8 mouse cellular contexts compared by ENCODE assay signal in the genomic region with DNA sequence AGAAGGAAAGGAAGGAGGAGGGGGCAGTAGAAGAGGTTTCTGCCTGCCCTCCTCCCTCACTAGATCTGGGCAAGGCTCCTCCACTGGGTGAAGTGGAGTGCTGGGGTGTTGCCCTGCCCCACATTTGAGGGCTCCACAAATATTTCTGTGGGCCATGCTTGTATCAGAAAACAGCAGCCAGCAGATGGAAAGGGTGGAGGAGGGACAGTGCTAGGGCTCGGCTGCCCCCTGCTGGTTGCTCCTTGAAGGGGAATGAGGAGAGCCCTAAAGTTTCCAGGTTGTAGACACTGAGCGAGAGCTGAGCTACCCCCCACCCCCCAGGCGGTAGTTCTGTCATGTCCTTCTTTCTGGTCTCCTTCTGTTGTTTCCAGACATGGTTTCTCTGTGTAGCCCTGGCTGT. TPM values are rescaled to one million over a fixed set of nuclear protein-coding genes. Genes with fewer than 3 reads are reported as not detected.
DNase-seq lines count a peak whose midpoint lies in the region; ATAC-seq and TF ChIP-seq lines count a peak whose summit lies in the region.

No protein-coding gene starts in this region.

- peak; percentile 5; the same call in 1 of the 2 replicates for ATAC-seq in kidney, embryonic 16.5 days (ENCODE audit: low FRiP score, low TSS enrichment)
- peak; percentile 40; the same call in 1 of the 2 replicates for ATAC-seq in liver, embryonic 16.5 days (ENCODE audit: low read depth)
- peak; percentile 10; the same call in 1 of the 2 replicates for ATAC-seq in neural tube, embryonic 13.5 days (ENCODE audit: low read depth)

- peak; percentile 76; the same call in 1 of the 2 replicates for TF ChIP-seq CTCF in thymus, adult 2 months (IDR thresholded peaks at IDR 0.05; ENCODE audit: borderline replicate concordance, control insufficient read depth, extremely low read depth, insufficient read depth, low read length, poor library complexity)

- peak; percentile 58 for DNase-seq in CD4-positive helper T cell, adult 2 months (ENCODE audit: low read depth, low spot score)
- peak; percentile 80 for DNase-seq in ZHBTc4 (ENCODE audit: low read depth, low spot score)
- peak; percentile 78 for DNase-seq in embryo, embryonic 10 days (ENCODE audit: low spot score)
- peak; percentile 21 to 47 for DNase-seq in heart, adult 9 months (ENCODE audit: low spot score in 2 of 2)
- peak; percentile 69 for DNase-seq in thymus, adult 2 months

- H3K4me1 ChIP-seq in kidney, embryonic 16.5 days (ENCODE audit: insufficient read depth, low read length): peaks cover 14% of the 10 kb centered on the region
- H3K4me1 ChIP-seq in liver, embryonic 16.5 days (ENCODE audit: control insufficient read depth, low read depth, low read length): peaks cover 6% of the 10 kb centered on the region
- H3K4me1 ChIP-seq in neural tube, embryonic 13.5 days (replicated peaks): peaks cover 18% of the 10 kb centered on the region
- peaks cover 30% of the 10 kb centered on the region for H3K4me1 ChIP-seq in thymus, adult 2 months (replicated peaks; ENCODE audit: control insufficient read depth, insufficient read depth, low read length)

- no peaks in the 10 kb centered on the region for H3K9me3 ChIP-seq in kidney, embryonic 16.5 days (ENCODE audit: low read length)
- no peaks in the 10 kb centered on the region for H3K9me3 ChIP-seq in liver, embryonic 16.5 days (replicated peaks; ENCODE audit: control insufficient read depth, low read length)
- no peaks in the 10 kb centered on the region for H3K9me3 ChIP-seq in neural tube, embryonic 13.5 days

- TF ChIP-seq POLR2A in thymus, adult 2 months (IDR thresholded peaks at IDR 0.05; ENCODE audit: control insufficient read depth, extremely low read depth, insufficient read depth, low read length, poor library complexity): no peak

- H3K27ac ChIP-seq in kidney, embryonic 16.5 days (ENCODE audit: low read length): peak overlapping the region; percentile 75; the same call in 1 of the 2 replicates
- H3K27ac ChIP-seq in liver, embryonic 16.5 days (ENCODE audit: low read length): no peak overlapping the region
- H3K27ac ChIP-seq in neural tube, embryonic 13.5 days (replicated peaks): no peak overlapping the region
- no peak overlapping the region for H3K27ac ChIP-seq in thymus, adult 2 months (ENCODE audit: control insufficient read depth, insufficient read depth, low read length)

- 25% methylated on average over 3 of the region's 3 CpGs for WGBS in kidney, embryonic 16.5 days
- 13% methylated on average over 3 of the region's 3 CpGs for WGBS in liver, embryonic 16.5 days (ENCODE audit: insufficient replicate concordance)
- WGBS in neural tube, embryonic 13.5 days: 25% methylated on average over 3 of the region's 3 CpGs
- 14% methylated on average over 3 of the region's 3 CpGs for WGBS in thymus, adult 2 months

- no peaks in the 10 kb centered on the region for H3K27me3 ChIP-seq in kidney, embryonic 16.5 days (ENCODE audit: insufficient read depth, low read length)
- no peaks in the 10 kb centered on the region; the same call in none of the 2 replicates for H3K27me3 ChIP-seq in liver, embryonic 16.5 days (ENCODE audit: control insufficient read depth, insufficient read depth, low read depth, low read length)
- no peaks in the 10 kb centered on the region for H3K27me3 ChIP-seq in neural tube, embryonic 13.5 days
- H3K27me3 ChIP-seq in thymus, adult 2 months (ENCODE audit: control insufficient read depth, insufficient read depth, low read length): no peaks in the 10 kb centered on the region

- H3K9ac ChIP-seq in kidney, embryonic 16.5 days (replicated peaks; ENCODE audit: low read length): no peak overlapping the region
- H3K9ac ChIP-seq in liver, embryonic 16.5 days (ENCODE audit: low read depth, low read length): no peak overlapping the region
- 0 out of 2 replicates have a peak overlapping the region, but pooled peaks have one; percentile 38 for H3K9ac ChIP-seq in neural tube, embryonic 13.5 days

- H3K4me3 ChIP-seq in kidney, embryonic 16.5 days (ENCODE audit: low read length): no peak overlapping the region
- no peak overlapping the region for H3K4me3 ChIP-seq in liver, embryonic 16.5 days (ENCODE audit: low read depth, low read length)
- no peak overlapping the region for H3K4me3 ChIP-seq in neural tube, embryonic 13.5 days
- no peak overlapping the region for H3K4me3 ChIP-seq in thymus, adult 2 months (ENCODE audit: control insufficient read depth, insufficient read depth, low read length)

- no peaks in the 10 kb centered on the region for H3K36me3 ChIP-seq in kidney, embryonic 16.5 days (ENCODE audit: insufficient read depth, low read length)
- no peaks in the 10 kb centered on the region for H3K36me3 ChIP-seq in liver, embryonic 16.5 days (ENCODE audit: control insufficient read depth, insufficient read depth)
- no peaks in the 10 kb centered on the region for H3K36me3 ChIP-seq in neural tube, embryonic 13.5 days
- no peaks in the 10 kb centered on the region for H3K36me3 ChIP-seq in thymus, adult 2 months (ENCODE audit: control insufficient read depth, insufficient read depth, low read length)

- H3K4me2 ChIP-seq in kidney, embryonic 16.5 days (replicated peaks; ENCODE audit: low read depth, low read length): no peak overlapping the region
- H3K4me2 ChIP-seq in liver, embryonic 16.5 days (ENCODE audit: low read depth, low read length): no peak overlapping the region
- no peak overlapping the region for H3K4me2 ChIP-seq in neural tube, embryonic 13.5 days

RNA-seq across cellular contexts. Expression of a gene that starts 26.9 kb away (rescaled TPM):
- 7.6 and 7.7 TPM in 2 replicates for polyA plus RNA-seq in kidney, embryonic 16.5 days (2015; fragmentation: Nextera tagmentation; extraction: Ambion mirVana)
- polyA plus RNA-seq in liver, embryonic 16.5 days (2015; fragmentation: Nextera tagmentation; extraction: Ambion mirVana): 8.1 and 8.4 TPM in 2 replicates
- polyA plus RNA-seq in neural tube, embryonic 13.5 days (2015; fragmentation: Nextera tagmentation; extraction: Ambion mirVana): 1.1 and 2.1 TPM in 2 replicates
- 9.0 and 10.7 TPM in 2 replicates for polyA plus RNA-seq in thymus, adult 2 months (2012; rRNA removed)
